Mouse (Mus musculus) left cerebral cortex, adult 18-20 months (tissue): Measurements from ENCODE around the gene Gm49380. TPM values are rescaled to one million over a fixed set of nuclear protein-coding genes. Genes with fewer than 3 reads are reported as not detected.

Experiments used
- DNase-seq, 2 experiments: peaks; one replicate each; pipeline ENCODE4 v3.0.0; 2021 to 2022; ENCODE audit warnings: low spot score in 2 of 2, mixed read lengths in 1 of 2
- total RNA-seq, 2 experiments: library from RNA; stranded (reverse); gene quantifications; 2 replicates each; pipeline ENCODE4 v1.2.3; 2021

Gene Gm49380
- total RNA-seq, 2 experiments from 2014 or later, result 0.14 to 0.42 TPM

DNA sequence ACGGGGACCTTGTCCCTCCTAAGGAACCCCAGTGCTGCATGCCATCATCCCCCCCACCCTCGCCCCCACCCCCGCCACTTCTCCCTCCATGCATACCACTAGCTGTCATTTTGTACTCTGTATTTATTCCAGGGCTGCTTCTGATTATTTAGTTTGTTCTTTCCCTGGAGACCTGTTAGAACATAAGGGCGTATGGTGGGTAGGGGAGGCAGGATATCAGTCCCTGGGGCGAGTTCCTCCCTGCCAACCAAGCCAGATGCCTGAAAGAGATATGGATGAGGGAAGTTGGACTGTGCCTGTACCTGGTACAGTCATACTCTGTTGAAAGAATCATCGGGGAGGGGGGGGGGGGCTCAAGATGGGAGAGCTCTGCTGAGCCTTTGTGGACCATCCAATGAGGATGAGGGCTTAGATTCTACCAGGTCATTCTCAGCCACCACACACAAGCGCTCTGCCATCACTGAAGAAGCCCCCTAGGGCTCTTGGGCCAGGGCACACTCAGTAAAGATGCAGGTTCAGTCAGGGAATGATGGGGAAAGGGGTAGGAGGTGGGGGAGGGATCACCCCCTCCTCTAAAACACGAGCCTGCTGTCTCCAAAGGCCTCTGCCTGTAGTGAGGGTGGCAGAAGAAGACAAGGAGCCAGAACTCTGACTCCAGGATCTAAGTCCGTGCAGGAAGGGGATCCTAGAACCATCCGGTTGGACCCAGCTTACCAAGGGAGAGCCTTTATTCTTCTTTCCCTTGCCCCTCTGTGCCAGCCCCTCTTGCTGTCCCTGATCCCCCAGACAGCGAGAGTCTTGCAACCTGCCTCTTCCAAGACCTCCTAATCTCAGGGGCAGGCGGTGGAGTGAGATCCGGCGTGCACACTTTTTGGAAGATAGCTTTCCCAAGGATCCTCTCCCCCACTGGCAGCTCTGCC, 65.5 kb downstream of the Gm49380 start:
- DNase-seq, result no peak

DNA sequence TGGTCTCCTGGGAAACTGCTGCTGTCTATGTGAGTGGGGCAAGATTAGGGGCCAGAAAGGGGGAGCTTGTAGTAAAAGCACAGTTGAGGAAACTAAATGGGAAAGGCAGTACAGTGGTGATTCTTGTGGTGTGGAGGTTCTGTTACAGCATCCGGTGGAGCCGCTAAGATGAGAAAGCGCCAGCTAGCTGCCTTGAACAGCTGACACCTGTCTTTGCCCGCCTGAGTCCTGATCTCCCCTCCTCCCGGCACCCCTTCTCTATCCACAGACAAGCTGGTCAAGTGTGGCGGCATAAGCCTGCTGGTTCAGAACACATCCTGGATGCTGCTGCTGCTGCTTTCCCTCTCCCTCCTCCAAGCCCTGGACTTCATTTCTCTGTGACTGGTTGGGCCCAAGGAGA, 66.2 kb downstream of the Gm49380 start:
- no peak for DNase-seq

DNA sequence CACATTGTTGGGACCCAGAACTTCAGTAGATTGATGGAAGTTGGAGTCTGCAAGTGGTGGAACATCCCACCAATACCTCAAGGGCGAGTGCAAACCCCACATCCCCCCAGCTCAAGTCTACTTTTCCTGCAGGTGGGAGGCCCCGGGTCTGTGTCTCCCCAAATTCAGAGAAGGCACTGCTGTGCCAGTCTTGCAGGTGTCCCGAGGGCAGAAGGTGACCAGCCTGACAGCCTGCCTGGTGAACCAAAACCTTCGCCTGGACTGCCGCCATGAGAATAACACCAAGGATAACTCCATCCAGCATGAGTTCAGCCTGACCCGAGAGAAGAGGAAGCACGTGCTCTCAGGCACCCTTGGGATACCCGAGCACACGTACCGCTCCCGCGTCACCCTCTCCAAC, 66.9 kb downstream of the Gm49380 start:
- DNase-seq, result no peak

GRCm38 (mm10) chr9:44045884-44046272, 67.4 kb downstream of the Gm49380 start:
- DNase-seq, result no peak

GRCm38 (mm10) chr9:44045158-44045883, 68.0 kb downstream of the Gm49380 start:
- no peak for DNase-seq

GRCm38 (mm10) chr9:44044426-44045157, 68.7 kb downstream of the Gm49380 start:
- DNase-seq, result peak; percentile 50 to 58

- DNase-seq, result peak in 1 of 2 experiments; percentile 53
These were observed 69.4 kb downstream of the Gm49380 start for GRCm38 (mm10) chr9:44043708-44044425.

DNA sequence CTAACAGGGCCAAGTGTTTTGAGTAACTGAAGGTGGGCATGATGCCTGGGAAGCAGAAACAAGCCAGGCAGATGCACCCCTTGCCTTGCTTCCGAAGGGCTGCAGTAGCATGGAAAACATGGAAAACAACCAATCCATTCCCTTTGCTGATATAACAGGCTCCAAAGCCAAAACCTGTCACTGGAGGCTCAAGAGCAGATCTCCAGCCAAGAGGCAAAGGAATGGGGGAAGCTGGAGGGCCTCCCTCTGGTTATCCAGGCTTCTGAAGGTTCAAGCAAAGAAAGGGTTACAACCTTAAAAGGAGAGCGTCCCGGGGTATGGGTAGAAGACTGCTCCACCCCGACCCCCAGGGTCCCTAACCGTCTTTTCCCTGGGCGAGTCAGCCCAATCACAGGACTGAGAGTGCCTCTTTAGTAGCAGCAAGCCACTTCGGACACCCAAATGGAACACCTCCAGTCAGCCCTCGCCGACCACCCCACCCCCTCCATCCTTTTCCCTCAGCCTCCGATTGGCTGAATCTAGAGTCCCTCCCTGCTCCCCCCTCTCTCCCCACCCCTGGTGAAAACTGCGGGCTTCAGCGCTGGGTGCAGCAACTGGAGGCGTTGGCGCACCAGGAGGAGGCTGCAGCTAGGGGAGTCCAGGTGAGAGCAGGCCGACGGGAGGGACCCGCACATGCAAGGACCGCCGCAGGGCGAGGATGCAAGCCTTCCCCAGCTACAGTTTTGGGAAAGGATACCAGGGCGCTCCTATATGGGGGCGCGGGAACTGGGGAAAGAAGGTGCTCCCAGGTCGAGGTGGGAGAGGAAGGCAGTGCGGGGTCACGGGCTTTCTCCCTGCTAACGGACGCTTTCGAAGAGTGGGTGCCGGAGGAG, 70.2 kb downstream of the Gm49380 start, which contains the start of gene Thy1:
Thy1 (plus strand) TSS at position 549 of the 872 bp plus-strand sequence.
- peak; percentile 74 to 85 for DNase-seq

GRCm38 (mm10) chr9:44042396-44042680, 71.0 kb downstream of the Gm49380 start:
- DNase-seq, result no peak

- no peak for DNase-seq
These were observed 71.5 kb downstream of the Gm49380 start for GRCm38 (mm10) chr9:44041511-44042395.

- no peak for DNase-seq
These were observed 76.2 kb downstream of the Gm49380 start for GRCm38 (mm10) chr9:44037106-44037505.

- no peak for DNase-seq
These were observed 79.2 kb downstream of the Gm49380 start for GRCm38 (mm10) chr9:44033957-44034727.

DNA sequence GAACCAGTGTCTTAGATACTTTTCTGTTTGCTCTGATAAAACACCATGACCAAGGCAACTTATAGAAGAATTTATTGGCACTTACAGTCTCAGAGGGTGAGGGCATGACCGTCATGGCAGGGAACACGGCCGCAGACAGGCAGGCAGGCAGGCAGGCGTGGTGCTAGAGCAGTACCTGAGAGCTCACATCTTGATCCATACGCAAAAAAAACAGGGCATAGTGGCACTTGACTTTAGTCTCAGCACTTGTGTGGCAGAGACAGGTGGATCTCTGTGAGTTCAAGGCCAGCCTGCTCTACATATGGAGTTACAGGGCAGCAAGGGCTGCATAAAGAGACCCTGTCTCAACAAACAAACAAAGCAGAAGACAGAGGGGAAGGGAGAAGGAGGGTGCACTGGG, 80.0 kb downstream of the Gm49380 start:
- no peak for DNase-seq

DNA sequence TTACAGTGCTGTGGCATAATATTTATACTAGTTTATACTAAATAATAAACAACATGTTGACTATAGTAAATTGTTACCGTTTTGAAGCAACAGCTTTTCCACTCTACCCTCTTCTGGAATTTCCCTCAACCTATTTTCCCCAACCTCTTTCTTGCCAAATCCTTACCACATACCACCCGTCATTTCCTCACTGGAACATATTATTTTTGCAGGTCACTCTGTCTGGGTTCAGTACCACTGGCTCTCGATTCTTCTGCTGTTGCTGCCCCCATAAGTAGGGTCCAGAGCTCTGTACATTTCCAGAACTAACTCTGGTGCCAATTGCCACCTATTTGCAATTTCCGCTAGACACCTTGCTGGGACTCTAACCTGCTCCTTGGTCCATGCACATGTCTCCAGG, 81.4 kb downstream of the Gm49380 start:
- no peak for DNase-seq

DNA sequence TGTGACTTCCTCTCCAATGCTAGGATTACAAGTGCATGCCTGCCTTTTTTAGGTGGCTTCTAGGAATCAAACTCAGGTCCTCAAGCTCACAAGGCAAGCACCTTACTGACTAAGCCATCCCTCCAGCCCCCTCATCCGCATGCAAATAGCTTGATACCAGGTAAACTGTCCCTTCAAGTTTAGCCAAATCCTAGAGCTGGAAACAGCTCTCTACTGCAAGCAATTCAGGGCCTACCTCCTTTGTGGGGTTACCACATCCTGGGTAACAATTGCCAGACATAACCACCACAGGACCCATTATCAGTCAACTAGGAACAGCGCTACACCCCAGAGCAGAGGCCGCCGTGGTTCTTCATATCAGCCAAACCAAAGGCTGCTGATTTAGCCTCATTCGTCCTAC, 82.2 kb downstream of the Gm49380 start:
- DNase-seq, result no peak

DNA sequence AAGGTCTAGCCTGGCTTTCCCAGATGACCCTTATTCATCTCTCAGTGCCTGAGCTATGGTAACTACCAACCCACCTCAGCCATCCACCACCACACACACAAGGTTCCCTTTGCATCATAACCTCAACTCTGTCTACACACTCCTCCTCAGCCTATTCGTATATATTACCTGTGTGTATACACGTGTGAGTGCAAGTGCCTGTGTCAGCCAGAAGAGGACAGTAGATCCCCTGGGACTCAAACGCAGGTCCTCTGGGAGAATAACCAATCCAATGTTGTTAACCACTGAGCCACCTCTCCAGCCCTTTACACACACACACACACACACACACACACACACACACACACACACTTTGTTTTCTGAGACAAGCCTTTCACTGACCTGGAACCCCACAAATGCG, 82.7 kb downstream of the Gm49380 start:
- DNase-seq, result no peak

- no peak for DNase-seq
These were observed 83.6 kb downstream of the Gm49380 start for GRCm38 (mm10) chr9:44029580-44030236.

- DNase-seq, result no peak
These were observed 89.2 kb downstream of the Gm49380 start for GRCm38 (mm10) chr9:44024096-44024495.
